Mouse (Mus musculus) CH12.LX (cell line): ENCODE results near the gene Nup62.

Source experiments
- CHD1 ChIP-seq: IDR thresholded peaks from 2 replicates; pipeline ENCODE4 v1.6.1; 2012; ENCODE audit warnings: low read depth, low read length, improper control_type of control experiment, inconsistent platforms
- CHD2 ChIP-seq: IDR thresholded peaks from 2 replicates; pipeline ENCODE4 v1.6.1; 2011; ENCODE audit warnings: low read length, improper control_type of control experiment
- CTCF ChIP-seq, 2 experiments: IDR thresholded peaks in 1 of 2; conservative IDR thresholded peaks in 1 of 2; 2 replicates each; pipeline ENCODE4 v1.5.1; 2011 to 2012; ENCODE audit warnings: low read depth in 2 of 2, low read length in 2 of 2, improper control_type of control experiment in 1 of 2, inconsistent platforms in 1 of 2, mild to moderate bottlenecking in 1 of 2, moderate library complexity in 1 of 2
- EP300 ChIP-seq: IDR thresholded peaks from 2 replicates; pipeline ENCODE4 v1.6.1; 2011; ENCODE audit warnings: low read length, improper control_type of control experiment
- HCFC1 ChIP-seq: IDR thresholded peaks from 2 replicates; pipeline ENCODE4 v1.6.1; 2012; ENCODE audit warnings: low read depth, mild to moderate bottlenecking, inconsistent platforms, low read length, improper control_type of control experiment
- MAFK ChIP-seq: IDR thresholded peaks from 2 replicates; pipeline ENCODE4 v1.6.1; 2011; ENCODE audit warnings: low read length, improper control_type of control experiment; ENCODE audit not compliant: insufficient replicate concordance
- MXI1 ChIP-seq: IDR thresholded peaks from 2 replicates; pipeline ENCODE4 v1.6.1; 2011; ENCODE audit warnings: mild to moderate bottlenecking, low read depth, low read length, improper control_type of control experiment
- POLR2A ChIP-seq: IDR thresholded peaks from 2 replicates; pipeline ENCODE4 v1.6.1; 2011; ENCODE audit warnings: low read depth, mild to moderate bottlenecking, improper control_type of control experiment, low read length
- RCOR1 ChIP-seq: conservative IDR thresholded peaks from 2 replicates; pipeline ENCODE4 v1.6.1; 2012; ENCODE audit warnings: low read depth, mild to moderate bottlenecking, inconsistent platforms, low read length, improper control_type of control experiment
- TBP ChIP-seq: conservative IDR thresholded peaks from 2 replicates; pipeline ENCODE4 v1.6.1; 2011; ENCODE audit warnings: low read depth, low read length, improper control_type of control experiment
- UBTF ChIP-seq: IDR thresholded peaks from 2 replicates; pipeline ENCODE4 v1.6.1; 2012; ENCODE audit warnings: low read depth, mild to moderate bottlenecking, inconsistent platforms, low read length, improper control_type of control experiment, moderate library complexity
- USF1 ChIP-seq: IDR thresholded peaks from 2 replicates; pipeline ENCODE4 v1.6.1; 2014; ENCODE audit warnings: low read depth, mild to moderate bottlenecking, inconsistent platforms, low read length, improper control_type of control experiment
- ZMIZ1 ChIP-seq: IDR thresholded peaks from 2 replicates; pipeline ENCODE4 v1.6.1; 2012; ENCODE audit warnings: low read depth, mild to moderate bottlenecking, inconsistent platforms, low read length, improper control_type of control experiment
- ZNF384 ChIP-seq: IDR thresholded peaks from 2 replicates; pipeline ENCODE4 v1.6.1; 2012; ENCODE audit warnings: low read depth, low read length, improper control_type of control experiment, inconsistent platforms

DNA sequence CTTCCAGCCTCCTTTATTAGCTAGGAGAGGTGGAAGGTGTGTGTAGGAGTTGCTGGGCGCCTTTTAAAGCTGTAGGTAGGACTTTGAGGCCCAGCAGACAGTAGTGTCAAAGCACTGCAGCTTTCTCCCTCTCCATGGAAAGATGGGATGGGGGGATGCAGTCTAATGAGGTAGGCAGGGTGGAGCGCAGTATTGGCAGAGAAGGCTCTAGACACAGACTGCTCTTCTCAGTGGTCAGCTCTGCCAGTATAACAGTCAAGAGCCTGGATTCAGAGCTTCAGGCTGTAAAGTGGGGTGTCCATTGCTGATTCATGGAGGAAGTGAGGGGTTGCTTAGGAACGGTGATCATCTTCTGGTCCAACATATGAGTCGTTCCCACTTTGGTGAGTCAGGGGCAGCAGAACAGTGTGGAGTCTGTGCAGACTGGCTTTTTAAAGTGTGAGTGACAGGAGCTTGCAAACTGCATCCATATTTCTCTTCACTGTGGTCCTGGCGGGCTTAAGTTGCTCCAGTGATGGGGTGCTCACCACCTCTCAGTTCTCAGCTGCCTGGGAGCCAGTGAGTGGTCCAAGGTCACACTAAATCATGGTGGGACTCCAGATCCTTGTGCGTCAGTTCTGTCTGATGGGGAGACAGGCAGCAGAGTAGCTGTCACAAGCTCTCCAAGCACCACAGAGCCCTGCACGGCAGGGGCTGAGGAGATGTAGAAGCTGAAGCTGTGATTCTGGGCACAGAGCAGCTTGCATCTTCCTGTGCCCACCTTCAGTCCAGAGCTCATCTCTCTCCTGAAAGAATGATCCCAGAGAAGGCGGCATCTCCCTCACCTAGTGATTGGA is 35.1 kb downstream of the Nup62 start:
- TF ChIP-seq MAFK (no peak), POLR2A (no peak), USF1 (no peak), ZNF384 (no peak), CTCF (conservative IDR thresholded peaks at IDR 0.05 in 1 of 2, IDR thresholded peaks at IDR 0.05 in 1 of 2; ENCODE audit: low read depth in 2 of 2, low read length in 2 of 2) (no peak), TBP (no peak), EP300 (no peak), UBTF (no peak), MXI1 (no peak), RCOR1 (no peak), CHD2 (no peak), CHD1 (no peak), ZMIZ1 (no peak), HCFC1 (no peak)
